Mouse (Mus musculus): ENCODE data around the gene Rbmy.
"Not testable (repeated sequence)": the region's sequence is repeated elsewhere in the genome, so short reads cannot be mapped to it uniquely, and the experiment has no call there.

The Rbmy gene

GRCm38 (mm10) chrY:2830380-2830779 lies at the start of gene Rbmy, which contains the start of gene Gm10256:
Gene Rbmy, plus strand, starts transcription at chrY:2830680.
Gene Gm10256, plus strand, starts transcription at chrY:2830699.
- DNase-seq (ENCODE audit: low spot score), result not testable (repeated sequence)

GRCm38 (mm10) chrY:2796105-2796504 lies 34.4 kb upstream of the Rbmy start, which contains the start of gene Gm4064:
Gene Gm4064, minus strand, starts transcription at chrY:2796205.
- not testable (repeated sequence) for DNase-seq (ENCODE audit: low spot score)
